Mouse (Mus musculus): ENCODE measurements around the gene Serpina3g. TPM values are rescaled to one million over a fixed set of nuclear protein-coding genes. Genes with fewer than 3 reads are reported as not detected.

Serpina3g gene
- polyA plus RNA-seq, 1 experiment from 2014 or later: 0.44 TPM

Other genes with a start within 250 kb of the Serpina3g start
- gene Serpina11, start 246.3 kb upstream of the Serpina3g start, polyA plus RNA-seq (2014; fragmentation: Nextera tagmentation; extraction: Ambion mirVana): not detected in 2 replicates
- not detected in 2 replicates for gene Serpina9, start 222.5 kb upstream of the Serpina3g start, polyA plus RNA-seq (2014; fragmentation: Nextera tagmentation; extraction: Ambion mirVana)
- not detected in 2 replicates for gene Serpina12, start 191.8 kb upstream of the Serpina3g start, polyA plus RNA-seq (2014; fragmentation: Nextera tagmentation; extraction: Ambion mirVana)
- not detected in 2 replicates for gene Serpina5, start 135.1 kb upstream of the Serpina3g start, polyA plus RNA-seq (2014; fragmentation: Nextera tagmentation; extraction: Ambion mirVana)
- not detected in 2 replicates for gene Serpina3a, start 123.5 kb upstream of the Serpina3g start, polyA plus RNA-seq (2014; fragmentation: Nextera tagmentation; extraction: Ambion mirVana)
- gene Serpina3b, start 108.2 kb upstream of the Serpina3g start, polyA plus RNA-seq (2014; fragmentation: Nextera tagmentation; extraction: Ambion mirVana): not detected in 2 replicates
- gene Serpina3c, start 82.4 kb upstream of the Serpina3g start, polyA plus RNA-seq (2014; fragmentation: Nextera tagmentation; extraction: Ambion mirVana): not detected in 2 replicates
- 0.40 and 0.55 TPM in 2 replicates for gene Serpina3f, start 21.7 kb upstream of the Serpina3g start, polyA plus RNA-seq (2014; fragmentation: Nextera tagmentation; extraction: Ambion mirVana)
- 0.14 TPM in 1 of 2 replicates, not detected in the other for gene Serpina3i, start 26.9 kb downstream of the Serpina3g start, polyA plus RNA-seq (2014; fragmentation: Nextera tagmentation; extraction: Ambion mirVana)
- not detected in 2 replicates for gene Serpina3j, start 78.3 kb downstream of the Serpina3g start, polyA plus RNA-seq (2014; fragmentation: Nextera tagmentation; extraction: Ambion mirVana)
- not detected in 2 replicates for gene Serpina3k, start 102.2 kb downstream of the Serpina3g start, polyA plus RNA-seq (2014; fragmentation: Nextera tagmentation; extraction: Ambion mirVana)
- not detected in 2 replicates for gene Serpina3m, start 102.2 kb downstream of the Serpina3g start, polyA plus RNA-seq (2014; fragmentation: Nextera tagmentation; extraction: Ambion mirVana)
- gene Serpina3n, start 170.5 kb downstream of the Serpina3g start, polyA plus RNA-seq (2014; fragmentation: Nextera tagmentation; extraction: Ambion mirVana): not detected in 2 replicates
- 0.17 and 0.59 TPM in 2 replicates for gene Gsc, start 237.1 kb downstream of the Serpina3g start, polyA plus RNA-seq (2014; fragmentation: Nextera tagmentation; extraction: Ambion mirVana)

All from midbrain, embryonic 11.5 days (tissue).